Mouse (Mus musculus): ENCODE results near the gene Vmn2r77.
A peak's percentile ranks its signal among the peaks of the same experiment; 100 is the strongest.
"Not testable (repeated sequence)": the region's sequence is repeated elsewhere in the genome, so short reads cannot be mapped to it uniquely, and the experiment has no call there.

Vmn2r77 gene

DNA sequence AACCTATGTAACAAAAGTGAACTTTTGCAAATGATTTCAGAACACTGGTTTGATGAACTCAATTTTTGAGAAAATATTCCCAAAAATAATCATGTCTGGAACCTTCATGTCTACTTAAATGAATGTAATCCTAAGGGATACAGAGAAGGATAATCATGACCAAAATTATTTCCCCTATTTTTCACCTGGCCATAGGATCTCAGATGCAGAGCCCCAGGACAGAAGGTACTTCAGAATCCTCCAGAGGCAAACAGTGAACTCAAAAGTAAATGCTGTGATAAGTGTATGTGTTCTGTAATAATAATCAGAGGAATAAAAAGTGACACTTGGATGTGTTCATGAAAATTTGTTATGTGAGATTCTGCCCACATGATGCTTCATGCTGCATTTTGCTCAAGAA is at the start of gene Vmn2r77:
Gene Vmn2r77, plus strand, starts transcription at position 301 of the 400 bp plus-strand sequence.
- no peak for DNase-seq

DNA sequence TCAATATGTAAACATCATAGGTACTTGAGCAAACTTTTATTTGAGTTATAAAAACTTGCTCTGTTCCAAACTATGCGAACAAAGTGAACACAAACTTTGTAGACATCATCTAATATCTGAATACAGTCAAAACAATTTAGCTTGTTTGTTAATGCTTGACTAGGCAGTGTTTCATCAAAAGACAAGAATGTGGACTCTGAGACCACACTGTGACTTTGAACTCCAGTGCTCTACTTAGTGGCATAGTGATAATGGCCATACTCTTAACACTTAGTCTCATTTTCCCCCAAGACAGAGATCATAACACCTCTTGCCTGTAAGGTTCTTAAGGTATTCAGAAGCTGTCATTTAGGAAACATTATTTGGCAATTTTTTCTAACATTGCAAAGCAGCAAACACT is 34.1 kb upstream of the Vmn2r77 start:
- no peak for DNase-seq

GRCm38 (mm10) chr7:86764628-86765027 is 30.2 kb upstream of the Vmn2r77 start:
- no peak for DNase-seq

DNA sequence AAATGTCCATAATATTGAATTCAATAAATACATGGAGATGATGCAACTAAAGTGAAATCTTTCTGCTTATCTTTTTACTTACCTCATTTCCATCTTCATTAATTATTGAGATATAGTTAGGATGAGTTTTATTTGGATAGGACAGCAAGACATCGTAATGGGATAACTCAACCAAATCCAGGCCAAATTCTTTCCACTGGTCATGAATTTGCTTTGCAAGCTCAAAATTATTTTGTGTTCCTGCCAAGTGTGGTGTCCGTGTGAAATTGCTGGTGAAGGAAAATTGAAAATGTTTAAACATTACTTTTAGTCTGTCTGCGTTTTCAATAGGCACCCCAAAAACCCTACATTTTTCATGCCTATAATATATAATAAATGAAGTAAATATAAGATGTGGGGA is 23.2 kb upstream of the Vmn2r77 start:
- no peak for DNase-seq

DNA sequence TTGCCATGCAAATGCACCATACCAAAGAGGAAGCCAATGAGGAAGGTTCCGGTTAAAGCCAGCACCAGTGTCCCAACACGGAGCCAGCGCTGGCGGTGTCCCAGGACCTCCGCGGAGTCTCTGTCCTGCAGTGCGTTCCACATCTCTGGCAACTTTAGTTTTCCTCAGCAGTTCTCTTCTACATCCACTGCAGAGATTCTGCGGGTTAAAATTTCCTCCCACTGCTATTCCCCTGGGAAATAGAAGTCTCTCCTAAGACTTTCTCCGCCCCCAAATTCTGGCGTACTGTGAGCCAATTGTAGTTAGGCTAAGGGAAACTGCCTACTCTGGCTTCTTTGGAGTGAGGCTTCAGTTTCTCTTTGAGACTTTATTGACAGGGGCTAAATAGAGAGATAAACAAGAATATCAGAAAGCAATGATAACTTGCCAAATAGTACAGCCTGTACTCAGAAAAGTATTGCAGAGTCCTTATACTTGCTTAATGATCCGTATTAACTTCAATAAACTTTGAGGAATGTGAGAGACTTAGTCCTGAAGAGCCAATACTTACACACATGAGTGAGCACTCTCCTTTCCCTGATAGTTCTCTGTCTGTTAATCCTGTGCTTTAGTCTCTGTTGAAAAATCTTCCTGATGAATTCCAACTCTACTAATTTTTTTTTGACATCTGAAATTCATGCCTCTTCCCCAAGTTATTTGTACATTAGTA is 19.1 kb upstream of the Vmn2r77 start, which contains the start of gene Folh1:
Gene Folh1, minus strand, starts transcription at position 327 of the 709 bp plus-strand sequence.
- DNase-seq = peak; percentile 9

GRCm38 (mm10) chr7:86815241-86815640 is 20.4 kb downstream of the Vmn2r77 start:
- DNase-seq = not testable (repeated sequence)

DNA sequence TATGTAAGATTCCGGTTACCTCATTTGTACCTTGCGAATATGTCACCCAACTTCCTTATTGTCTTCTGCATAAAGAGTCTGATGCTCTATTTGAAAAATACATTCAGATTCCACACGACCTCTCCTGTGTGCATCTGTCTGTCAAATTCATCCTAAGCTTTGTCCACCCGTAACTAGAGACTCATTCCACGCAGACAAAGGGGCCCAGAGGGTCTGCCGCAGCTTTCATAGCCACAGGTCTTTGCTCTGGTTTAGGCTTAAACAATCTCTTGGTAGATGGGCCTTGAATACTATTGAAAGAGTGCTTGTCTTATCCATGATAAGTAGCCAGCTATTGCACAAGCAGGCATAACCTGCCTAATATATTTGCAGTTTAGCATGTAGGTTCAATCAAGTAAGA is 20.9 kb downstream of the Vmn2r77 start:
- not testable (repeated sequence) for DNase-seq

GRCm38 (mm10) chr7:86816466-86816865 is 21.6 kb downstream of the Vmn2r77 start:
- DNase-seq = no peak

All from cerebellum, adult 9-11 months (tissue).